Mouse (Mus musculus): Measurements from ENCODE around the gene Dbndd1. TPM values are rescaled to one million over a fixed set of nuclear protein-coding genes. Genes with fewer than 3 reads are reported as not detected.
"Not testable (repeated sequence)": the region's sequence is repeated elsewhere in the genome, so short reads cannot be mapped to it uniquely, and the experiment has no call there.

Gene Dbndd1
- 1.5 and 1.6 TPM in 2 replicates for polyA plus RNA-seq (2014; fragmentation: Nextera tagmentation; extraction: Ambion mirVana)

DNA sequence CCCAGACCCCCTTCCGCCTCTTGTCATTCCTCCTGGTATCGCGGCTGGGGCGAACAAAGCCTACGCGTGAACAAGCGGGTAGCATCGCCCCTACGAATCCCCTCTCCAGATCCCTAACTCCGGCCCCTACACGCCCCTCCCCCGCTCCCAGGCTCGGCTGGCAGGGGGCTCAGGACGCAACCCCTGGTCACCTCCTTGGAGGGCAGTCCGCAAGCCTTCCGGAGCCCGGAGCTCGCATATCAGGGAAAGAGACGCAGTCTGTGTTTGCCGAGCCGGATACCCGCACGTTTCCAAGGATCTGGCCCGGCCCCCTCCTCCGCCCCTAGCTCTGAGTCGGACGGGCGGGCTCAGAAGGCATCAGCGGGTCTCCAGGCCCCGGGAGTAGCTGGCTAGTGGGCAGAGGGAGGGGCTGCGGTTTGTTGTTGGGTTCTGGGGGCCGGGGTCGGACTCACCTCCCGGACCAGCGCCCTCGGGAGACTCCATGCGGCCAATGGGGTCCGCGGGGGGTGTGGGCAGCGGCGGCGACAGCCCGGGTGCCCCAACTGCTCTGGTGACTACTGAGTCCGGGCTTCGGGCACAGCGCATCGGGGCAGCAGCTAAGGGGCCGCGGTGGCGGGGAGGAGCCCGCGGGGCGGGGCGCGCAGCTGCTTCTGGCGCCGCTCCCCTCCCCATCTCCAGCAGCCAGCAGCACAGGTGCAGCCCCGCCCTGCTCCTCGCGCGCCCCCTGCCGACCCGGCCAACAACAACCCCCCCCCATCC, at the start of gene Dbndd1:
Dbndd1 (minus strand) TSS at position 683 of the 759 bp plus-strand sequence.
- Histone ChIP-seq H3K27ac (ENCODE audit: low read depth, low read length) (no peak within 1 kb of the TSS), H3K36me3 (ENCODE audit: control insufficient read depth, insufficient read depth, low read length) (no peaks in the 10 kb centered on the region), H3K4me3 (ENCODE audit: low read depth, low read length) (peak within 1 kb of the TSS; percentile 66), H3K9ac (ENCODE audit: low read depth, low read length) (peak within 1 kb of the TSS; percentile 28; the same call in 1 of the 2 replicates), H3K27me3 (replicated peaks; ENCODE audit: control insufficient read depth, insufficient read depth, low read length) (peaks cover 54% of the 10 kb centered on the region), H3K4me1 (replicated peaks; ENCODE audit: control insufficient read depth, insufficient read depth, low read length) (peaks cover 11% of the 10 kb centered on the region), H3K4me2 (peak within 1 kb of the TSS; percentile 96), H3K9me3 (ENCODE audit: control insufficient read depth, low read length) (no peaks in the 10 kb centered on the region)
- peak; percentile 64 for DNase-seq (ENCODE audit: low spot score)
- WGBS, result 2% methylated on average over 63 of the region's 63 CpGs
- ATAC-seq (replicated peaks; ENCODE audit: low FRiP score), result no peak

DNA sequence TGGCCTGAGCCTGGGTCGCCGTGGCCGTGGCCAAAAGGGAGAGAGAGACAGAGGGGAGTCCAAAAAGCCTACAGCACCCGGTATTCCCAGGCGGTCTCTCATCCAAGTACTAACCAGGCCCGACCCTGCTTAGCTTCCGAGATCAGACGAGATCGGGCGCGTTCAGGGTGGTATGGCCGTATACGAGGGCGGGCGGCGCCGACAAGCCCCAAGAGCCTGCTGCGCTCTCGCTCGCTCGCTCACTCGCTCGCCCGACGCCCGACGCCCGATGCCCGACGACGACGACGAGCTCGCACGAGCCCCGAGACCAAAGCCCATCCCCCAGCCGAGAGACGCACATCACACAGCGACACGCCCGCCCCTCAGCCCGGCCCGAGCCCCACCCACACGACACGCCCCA, 49.0 kb upstream of the Dbndd1 start:
- H3K4me2 ChIP-seq; H3K4me1 ChIP-seq (replicated peaks; ENCODE audit: control insufficient read depth, insufficient read depth, low read length); H3K9ac ChIP-seq (ENCODE audit: low read depth, low read length); DNase-seq (ENCODE audit: low spot score); H3K27me3 ChIP-seq (replicated peaks; ENCODE audit: control insufficient read depth, insufficient read depth, low read length); H3K4me3 ChIP-seq (ENCODE audit: low read depth, low read length); H3K9me3 ChIP-seq (ENCODE audit: control insufficient read depth, low read length); H3K27ac ChIP-seq (ENCODE audit: low read depth, low read length); H3K36me3 ChIP-seq (ENCODE audit: control insufficient read depth, insufficient read depth, low read length); ATAC-seq (replicated peaks; ENCODE audit: low FRiP score): not testable (repeated sequence)
- no CpG with 5 or more reads among the region's 45 CpGs for WGBS

DNA sequence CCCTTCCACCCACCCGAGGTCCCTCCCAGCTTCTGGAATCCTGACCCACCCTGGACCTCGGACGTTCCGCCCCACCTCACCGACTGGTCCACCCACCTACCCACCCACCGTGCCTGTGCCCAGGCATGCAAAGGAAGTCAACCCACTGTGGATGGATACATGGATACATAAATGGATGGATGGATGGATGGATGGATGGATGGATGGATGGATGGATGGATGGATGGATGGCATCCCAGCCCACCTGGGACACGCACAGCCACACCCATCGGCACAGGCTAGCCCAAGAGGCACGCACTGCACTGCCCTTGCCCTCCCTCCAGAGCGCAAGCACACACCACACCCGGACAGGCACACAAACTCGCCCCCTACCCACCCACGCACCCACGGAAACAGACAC, 22.4 kb upstream of the Dbndd1 start:
- H3K4me1 ChIP-seq (replicated peaks; ENCODE audit: control insufficient read depth, insufficient read depth, low read length); H3K27ac ChIP-seq (ENCODE audit: low read depth, low read length); H3K9me3 ChIP-seq (ENCODE audit: control insufficient read depth, low read length); DNase-seq (ENCODE audit: low spot score); ATAC-seq (replicated peaks; ENCODE audit: low FRiP score); H3K27me3 ChIP-seq (replicated peaks; ENCODE audit: control insufficient read depth, insufficient read depth, low read length); H3K4me3 ChIP-seq (ENCODE audit: low read depth, low read length); H3K4me2 ChIP-seq; H3K9ac ChIP-seq (ENCODE audit: low read depth, low read length); H3K36me3 ChIP-seq (ENCODE audit: control insufficient read depth, insufficient read depth, low read length): not testable (repeated sequence)
- 74% methylated on average over 3 of the region's 14 CpGs for WGBS

DNA sequence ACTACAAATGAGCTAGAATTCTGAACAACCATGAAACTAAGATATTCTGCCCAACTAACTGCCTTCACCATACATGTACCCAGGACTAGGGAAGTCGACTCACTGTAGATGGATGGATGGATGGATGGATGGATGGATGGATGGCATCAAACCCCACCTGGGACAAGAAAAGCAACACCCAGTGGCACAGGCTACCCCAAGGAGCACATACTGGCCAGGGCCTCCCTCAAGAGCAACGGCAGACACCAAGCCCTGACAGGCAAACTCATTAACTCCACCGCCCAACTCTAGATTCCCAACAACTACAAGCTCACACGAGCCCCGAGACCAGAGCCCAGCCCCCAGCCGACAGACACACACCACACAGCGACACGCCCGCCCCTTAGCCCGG, 21.7 kb upstream of the Dbndd1 start:
- Histone ChIP-seq H3K27me3 (replicated peaks; ENCODE audit: control insufficient read depth, insufficient read depth, low read length) (peaks cover 10% of the 10 kb centered on the region), H3K9ac (ENCODE audit: low read depth, low read length) (no peak overlapping the region), H3K36me3 (ENCODE audit: control insufficient read depth, insufficient read depth, low read length) (peaks cover 6% of the 10 kb centered on the region; the same call in 1 of the 2 replicates), H3K4me2 (no peak overlapping the region), H3K27ac (ENCODE audit: low read depth, low read length) (no peak overlapping the region), H3K9me3 (ENCODE audit: control insufficient read depth, low read length) (no peaks in the 10 kb centered on the region), H3K4me3 (ENCODE audit: low read depth, low read length) (no peak overlapping the region), H3K4me1 (replicated peaks; ENCODE audit: control insufficient read depth, insufficient read depth, low read length) (no peaks in the 10 kb centered on the region)
- ATAC-seq (replicated peaks; ENCODE audit: low FRiP score) (no peak), DNase-seq (ENCODE audit: low spot score) (no peak)
- whole genome bisulfite sequencing, result 30% methylated on average over 7 of the region's 10 CpGs

DNA sequence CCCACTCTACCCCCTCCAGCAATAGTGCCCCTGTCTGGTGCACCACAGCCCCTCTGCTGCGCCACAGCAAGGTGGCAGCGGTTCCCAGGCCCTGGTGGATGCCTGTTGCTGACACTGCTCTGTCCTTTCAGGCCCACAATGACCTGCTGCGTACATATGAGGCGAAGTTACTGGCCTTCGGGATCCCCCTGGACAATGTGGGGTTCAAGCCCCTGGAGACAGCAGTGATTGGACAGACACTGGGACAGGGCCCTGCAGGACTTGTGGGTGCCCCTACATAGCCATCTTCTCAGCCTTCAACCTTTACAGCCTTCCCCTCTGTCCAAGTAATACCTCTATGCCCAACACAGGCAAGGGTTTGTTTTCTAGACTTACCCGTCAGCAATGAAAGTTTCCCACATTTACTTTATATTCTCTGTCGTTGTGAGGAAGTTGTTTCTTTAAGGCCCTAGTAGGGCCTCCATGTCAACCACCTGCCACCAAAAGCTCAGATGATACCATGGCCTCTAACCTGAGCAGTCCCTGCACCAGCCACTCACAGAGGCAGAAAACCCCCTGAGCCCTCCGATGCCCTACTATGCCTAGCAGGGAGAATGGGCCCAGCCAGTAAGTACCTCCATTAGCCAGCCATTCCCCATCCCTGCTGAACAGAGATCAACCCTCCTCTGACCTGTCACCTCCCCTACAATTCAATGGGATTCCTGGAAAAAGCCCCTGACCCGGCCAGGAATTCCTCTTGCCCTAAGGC, 21.2 kb upstream of the Dbndd1 start:
- Histone ChIP-seq H3K27ac (ENCODE audit: low read depth, low read length) (no peak overlapping the region), H3K9ac (ENCODE audit: low read depth, low read length) (no peak overlapping the region), H3K4me3 (ENCODE audit: low read depth, low read length) (no peak overlapping the region), H3K4me2 (no peak overlapping the region), H3K27me3 (replicated peaks; ENCODE audit: control insufficient read depth, insufficient read depth, low read length) (peaks cover 10% of the 10 kb centered on the region), H3K9me3 (ENCODE audit: control insufficient read depth, low read length) (no peaks in the 10 kb centered on the region), H3K4me1 (replicated peaks; ENCODE audit: control insufficient read depth, insufficient read depth, low read length) (no peaks in the 10 kb centered on the region), H3K36me3 (ENCODE audit: control insufficient read depth, insufficient read depth, low read length) (peaks cover 9% of the 10 kb centered on the region; the same call in 1 of the 2 replicates)
- 87% methylated on average over 9 of the region's 9 CpGs for WGBS
- ATAC-seq (replicated peaks; ENCODE audit: low FRiP score) (no peak), DNase-seq (ENCODE audit: low spot score) (no peak)

DNA sequence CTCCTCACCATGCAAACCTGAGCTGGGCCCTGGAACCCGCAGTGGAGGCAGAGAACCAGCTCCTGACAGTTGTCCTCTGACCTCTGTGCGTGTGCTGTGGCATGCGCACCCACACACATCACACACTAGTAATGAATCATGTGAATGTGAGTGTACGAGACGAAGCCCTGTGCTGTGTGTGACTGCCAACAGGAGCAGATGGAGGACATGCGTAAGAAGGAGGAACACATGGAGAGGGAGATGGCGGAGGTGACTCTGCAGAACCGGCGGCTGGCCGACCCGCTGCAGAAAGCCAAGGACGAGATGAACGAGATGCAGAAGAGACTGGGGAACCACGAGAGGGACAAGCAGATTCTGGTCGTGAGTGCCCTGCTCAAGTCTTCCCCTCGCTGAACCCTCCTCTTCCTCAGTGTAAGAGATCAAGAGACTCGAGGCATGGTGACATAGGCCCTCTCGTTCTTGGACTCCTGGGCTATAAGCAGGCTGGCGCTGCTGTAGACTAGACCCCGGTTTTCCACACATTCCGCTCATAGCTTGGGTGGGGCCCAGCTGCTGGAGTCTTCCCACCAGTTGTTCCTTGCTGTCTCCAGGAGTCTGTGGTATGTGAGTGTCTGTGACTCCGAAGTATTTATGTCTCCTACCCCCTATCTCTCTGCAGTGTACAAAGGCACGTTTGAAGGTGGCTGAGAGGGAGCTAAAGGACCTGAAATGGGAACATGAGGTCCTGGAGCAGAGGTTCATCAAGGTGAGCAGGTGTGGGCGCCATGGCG, 12.6 kb upstream of the Dbndd1 start:
- H3K27me3 ChIP-seq (replicated peaks; ENCODE audit: control insufficient read depth, insufficient read depth, low read length), result no peaks in the 10 kb centered on the region
- H3K4me1 ChIP-seq (replicated peaks; ENCODE audit: control insufficient read depth, insufficient read depth, low read length), result no peaks in the 10 kb centered on the region
- WGBS, result 88% methylated on average over 25 of the region's 25 CpGs
- no peak overlapping the region for H3K4me3 ChIP-seq (ENCODE audit: low read depth, low read length)
- H3K9ac ChIP-seq (ENCODE audit: low read depth, low read length), result no peak overlapping the region
- no peaks in the 10 kb centered on the region for H3K9me3 ChIP-seq (ENCODE audit: control insufficient read depth, low read length)
- peaks cover 57% of the 10 kb centered on the region for H3K36me3 ChIP-seq (ENCODE audit: control insufficient read depth, insufficient read depth, low read length)
- ATAC-seq (replicated peaks; ENCODE audit: low FRiP score), result no peak
- H3K27ac ChIP-seq (ENCODE audit: low read depth, low read length), result no peak overlapping the region
- DNase-seq (ENCODE audit: low spot score), result no peak
- H3K4me2 ChIP-seq, result no peak overlapping the region

DNA sequence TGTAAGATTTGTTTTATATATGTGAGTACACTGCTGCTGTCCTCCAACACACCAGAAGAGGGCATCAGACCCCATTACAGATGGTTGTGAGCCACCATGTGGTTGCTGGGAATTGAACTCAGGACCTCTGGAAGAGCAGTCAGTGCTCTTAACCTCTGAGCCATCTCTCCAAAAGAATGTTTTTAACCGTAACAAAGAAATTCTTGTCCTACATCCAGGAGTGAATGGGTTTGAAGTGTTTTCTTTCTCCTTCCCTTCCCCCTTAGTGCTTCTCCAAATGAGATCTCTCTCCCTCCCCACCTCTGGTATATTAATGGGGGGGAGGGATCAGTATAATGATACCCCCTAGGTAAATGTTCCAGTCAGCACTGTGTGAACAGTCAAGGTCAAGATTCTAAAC, 4.8 kb upstream of the Dbndd1 start:
- not testable (repeated sequence) for H3K9ac ChIP-seq (ENCODE audit: low read depth, low read length); ATAC-seq (replicated peaks; ENCODE audit: low FRiP score); H3K4me1 ChIP-seq (replicated peaks; ENCODE audit: control insufficient read depth, insufficient read depth, low read length); H3K4me2 ChIP-seq; H3K27ac ChIP-seq (ENCODE audit: low read depth, low read length); DNase-seq (ENCODE audit: low spot score); H3K9me3 ChIP-seq (ENCODE audit: control insufficient read depth, low read length); H3K4me3 ChIP-seq (ENCODE audit: low read depth, low read length)
- H3K27me3 ChIP-seq (replicated peaks; ENCODE audit: control insufficient read depth, insufficient read depth, low read length), result peaks cover 22% of the 10 kb centered on the region
- WGBS, result 92% methylated on average over 1 of the region's 1 CpGs
- H3K36me3 ChIP-seq (ENCODE audit: control insufficient read depth, insufficient read depth, low read length), result peaks cover 23% of the 10 kb centered on the region

DNA sequence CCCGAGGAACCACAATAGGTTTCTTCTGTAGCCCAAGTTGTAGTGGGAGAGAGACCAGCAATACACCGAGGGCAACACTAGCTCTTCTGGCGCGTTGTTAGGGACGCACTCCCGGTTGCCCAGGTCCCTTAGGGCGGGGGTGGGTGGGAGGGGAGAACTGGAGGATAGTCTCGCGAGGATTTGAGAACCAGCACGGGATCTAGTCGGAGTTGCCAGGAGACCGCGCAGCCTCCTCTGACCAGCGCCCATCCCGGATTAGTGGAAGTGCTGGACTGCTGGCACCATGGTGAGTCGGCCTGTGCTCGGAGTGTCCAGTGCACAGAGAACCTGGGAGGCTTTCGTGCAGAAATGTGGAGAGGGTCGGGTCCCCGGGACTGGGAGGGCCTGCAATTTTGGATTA, 3.4 kb upstream of the Dbndd1 start, which contains the start of gene Gas8:
Gas8 (plus strand) TSS at position 168 of the 400 bp plus-strand sequence.
- ATAC-seq (replicated peaks; ENCODE audit: low FRiP score) (peak; percentile 92), DNase-seq (ENCODE audit: low spot score) (peak; percentile 88)
- peak within 1 kb of the TSS; percentile 75 for H3K9ac ChIP-seq (ENCODE audit: low read depth, low read length)
- peaks cover 14% of the 10 kb centered on the region for H3K36me3 ChIP-seq (ENCODE audit: control insufficient read depth, insufficient read depth, low read length)
- H3K4me1 ChIP-seq (replicated peaks; ENCODE audit: control insufficient read depth, insufficient read depth, low read length), result peaks cover 11% of the 10 kb centered on the region
- WGBS, result under 1% methylated on average over 20 of the region's 20 CpGs
- H3K4me3 ChIP-seq (ENCODE audit: low read depth, low read length), result peak within 1 kb of the TSS; percentile 78
- peak within 1 kb of the TSS; percentile 93 for H3K4me2 ChIP-seq
- H3K27me3 ChIP-seq (replicated peaks; ENCODE audit: control insufficient read depth, insufficient read depth, low read length), result peaks cover 35% of the 10 kb centered on the region
- no peak within 1 kb of the TSS; the same call in 1 of the 2 replicates for H3K27ac ChIP-seq (ENCODE audit: low read depth, low read length)
- H3K9me3 ChIP-seq (ENCODE audit: control insufficient read depth, low read length), result no peaks in the 10 kb centered on the region

All from liver, embryonic 11.5 days (tissue).